Mouse (Mus musculus) embryonic facial prominence, embryonic 14.5 days (tissue): ENCODE measurements around the gene Ephx3. TPM values are rescaled to one million over a fixed set of nuclear protein-coding genes. Genes with fewer than 3 reads are reported as not detected.

ENCODE experiments used
- ATAC-seq: fragments of 200-750 bp; cut with Nextera tagmentation; 2 replicates; pipeline ENCODE4 v1.8.0; 2017; ENCODE audit warnings: low read depth, moderate number of reproducible peaks, moderate TSS enrichment
- DNase-seq: peaks from one replicate; pipeline ENCODE4 v3.0.0-alpha.2; 2015; ENCODE audit warnings: low spot score
- H3K27ac ChIP-seq: fragments of 300-500 bp; sonication (generic); replicated peaks from 2 replicates; pipeline ENCODE4 v1.5.1; 2014; ENCODE audit warnings: low read depth, mild to moderate bottlenecking, low read length, moderate library complexity
- H3K27me3 ChIP-seq: fragments of 300-500 bp; sonication (generic); replicated peaks from 2 replicates; pipeline ENCODE4 v1.6.1; 2014; ENCODE audit warnings: low read length; ENCODE audit not compliant: control insufficient read depth, insufficient read depth
- H3K36me3 ChIP-seq: fragments of 300-500 bp; sonication (generic); 2 replicates; pipeline ENCODE4 v1.6.1; 2014; ENCODE audit warnings: low read length, mixed read lengths; ENCODE audit not compliant: control insufficient read depth, insufficient read depth
- H3K4me1 ChIP-seq: fragments of 300-500 bp; sonication (generic); 2 replicates; pipeline ENCODE4 v1.6.1; 2014; ENCODE audit warnings: antibody characterized with exemption, low read length; ENCODE audit not compliant: control insufficient read depth, insufficient read depth
- H3K4me2 ChIP-seq: fragments of 300-500 bp; sonication (generic); 2 replicates; pipeline ENCODE4 v1.6.1; 2014; ENCODE audit warnings: low read depth, mild to moderate bottlenecking, low read length, moderate library complexity, mixed read lengths
- H3K4me3 ChIP-seq: fragments of 300-500 bp; sonication (generic); 2 replicates; pipeline ENCODE4 v1.5.1; 2014; ENCODE audit warnings: low read depth, mild to moderate bottlenecking, low read length
- H3K9ac ChIP-seq: fragments of 300-500 bp; sonication (generic); 2 replicates; pipeline ENCODE4 v1.6.1; 2014; ENCODE audit warnings: low read depth, mild to moderate bottlenecking, low read length, moderate library complexity, mixed read lengths
- H3K9me3 ChIP-seq: fragments of 300-500 bp; sonication (generic); 2 replicates; pipeline ENCODE4 v1.6.1; 2016; ENCODE audit warnings: low read length; ENCODE audit not compliant: control insufficient read depth
- WGBS: fragments of 180-500 bp; shearing (Covaris S2); extraction: QIAGEN DNeasy Blood & Tissue Kit; methylation state at CpG from one replicate; pipeline ENCODE4 v1.1.7; 2014; 5-methylcytosine and 5-hydroxymethylcytosine counted together
- polyA plus RNA-seq: library from polyadenylated mRNA; unstranded; fragments of >200 nt; fragmentation: Nextera tagmentation; extraction: Ambion mirVana; gene quantifications from 2 replicates; pipeline ENCODE4 v1.2.1, GENCODE M21; 2014

Gene Ephx3
- polyA plus RNA-seq, 1 experiment from 2014 or later = 2.6 TPM

- peaks cover 6% of the 10 kb centered on the region; the same call in 1 of the 2 replicates for H3K4me1 ChIP-seq
- H3K27ac ChIP-seq = no peak overlapping the region
- ATAC-seq (no peak), DNase-seq (no peak)
- no peaks in the 10 kb centered on the region for H3K9me3 ChIP-seq
- H3K27me3 ChIP-seq = 0 out of 2 replicates have a peak, but pooled peaks cover 16% of the 10 kb centered on the region
- H3K4me2 ChIP-seq = no peak overlapping the region
- H3K36me3 ChIP-seq = peaks cover 29% of the 10 kb centered on the region
- H3K4me3 ChIP-seq = no peak overlapping the region
- 76% methylated on average over 5 of the region's 5 CpGs for WGBS
- H3K9ac ChIP-seq = no peak overlapping the region
These were observed 3.7 kb upstream of the Ephx3 start for GRCm38 (mm10) chr17:32193010-32193409.

GRCm38 (mm10) chr17:32189850-32190249 lies 501 bp upstream of the Ephx3 start:
- Histone ChIP-seq H3K4me2 (peak overlapping the region; percentile 73), H3K4me3 (peak overlapping the region; percentile 41)
- ATAC-seq = no peak

DNA sequence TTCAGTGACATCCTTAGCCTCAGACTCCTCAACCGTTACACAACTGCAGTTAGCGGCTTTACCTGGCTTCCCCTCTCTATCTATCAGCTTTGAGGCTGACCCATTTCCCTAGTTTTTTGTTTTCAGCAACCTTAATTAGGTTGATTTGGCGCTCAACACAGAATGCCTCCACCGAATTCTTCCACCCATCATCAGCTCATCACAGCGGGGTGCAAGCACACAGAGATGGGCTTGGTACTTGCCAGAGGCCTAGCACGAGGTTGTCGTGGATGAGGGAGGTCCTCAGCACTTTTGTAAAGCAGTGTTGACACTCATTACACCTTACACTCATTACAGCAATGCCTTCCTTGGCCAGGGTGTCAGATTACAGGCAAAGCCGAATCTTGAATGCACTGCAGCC lies 6.3 kb downstream of the Ephx3 start:
- DNase-seq (no peak), ATAC-seq (no peak)
- no peaks in the 10 kb centered on the region for H3K4me1 ChIP-seq
- H3K9me3 ChIP-seq = no peaks in the 10 kb centered on the region
- H3K9ac ChIP-seq = no peak overlapping the region
- H3K27me3 ChIP-seq = no peaks in the 10 kb centered on the region
- H3K36me3 ChIP-seq = no peaks in the 10 kb centered on the region
- H3K4me2 ChIP-seq = no peak overlapping the region
- H3K4me3 ChIP-seq = no peak overlapping the region
- 30% methylated on average over 8 of the region's 8 CpGs for WGBS
- no peak overlapping the region for H3K27ac ChIP-seq

More at GRCm38 (mm10) chr17:32189850-32190249, 501 bp upstream of the Ephx3 start:
- Histone ChIP-seq H3K36me3 (no peaks in the 10 kb centered on the region), H3K27ac (no peak overlapping the region), H3K27me3 (0 out of 2 replicates have a peak, but pooled peaks cover 16% of the 10 kb centered on the region), H3K4me1 (peaks cover 6% of the 10 kb centered on the region; the same call in 1 of the 2 replicates), H3K9me3 (no peaks in the 10 kb centered on the region), H3K9ac (no peak overlapping the region)
- DNase-seq = no peak
- whole genome bisulfite sequencing = 10% methylated on average over 5 of the region's 5 CpGs

DNA sequence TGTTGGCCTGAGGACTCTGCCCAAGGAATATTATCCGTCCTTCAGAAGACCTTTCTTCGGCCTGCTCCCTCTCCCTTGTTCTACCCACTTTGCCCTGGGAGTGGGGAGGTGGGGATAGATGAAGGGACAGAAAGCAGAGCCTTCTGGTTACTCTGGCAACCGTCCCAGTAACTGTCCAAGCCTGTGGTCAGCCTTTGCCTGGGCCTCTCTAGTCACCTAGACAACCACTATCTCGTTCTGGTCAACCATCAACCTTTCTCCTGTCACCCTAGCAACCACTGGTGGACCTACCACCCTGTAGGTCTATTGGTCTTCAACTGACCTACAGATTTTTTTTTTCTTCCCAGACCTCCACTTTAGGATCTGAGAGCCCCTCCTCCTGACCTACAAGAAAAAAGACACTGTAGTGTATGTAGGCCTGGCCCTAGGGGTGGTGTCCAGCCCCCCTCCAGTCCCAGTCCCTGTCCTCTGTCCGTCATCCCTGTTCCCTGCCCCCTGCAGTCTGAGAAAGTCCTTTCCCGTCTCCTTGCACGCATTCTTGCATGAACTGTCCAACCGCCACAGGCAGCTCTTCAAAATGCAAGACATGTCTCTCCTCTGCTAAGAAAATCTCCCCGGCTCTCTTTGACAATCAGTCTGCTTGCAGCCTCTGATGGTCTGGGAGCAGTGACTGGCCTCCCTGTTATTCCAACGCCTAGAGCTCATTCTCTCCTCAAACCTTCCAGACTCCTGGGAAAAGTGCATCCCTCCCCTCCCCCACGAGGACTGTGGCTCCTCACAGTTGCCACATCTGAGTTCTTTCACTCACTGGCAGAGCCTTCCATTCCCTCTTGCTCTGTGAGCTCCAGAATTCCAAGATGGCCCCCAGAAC lies 9.5 kb downstream of the Ephx3 start:
- H3K4me2 ChIP-seq = no peak overlapping the region
- 55% methylated on average over 11 of the region's 11 CpGs for WGBS
- no peak overlapping the region for H3K4me3 ChIP-seq
- H3K4me1 ChIP-seq = no peaks in the 10 kb centered on the region
- DNase-seq (no peak), ATAC-seq (no peak)
- no peaks in the 10 kb centered on the region for H3K9me3 ChIP-seq
- no peaks in the 10 kb centered on the region for H3K27me3 ChIP-seq
- H3K9ac ChIP-seq = no peak overlapping the region
- H3K36me3 ChIP-seq = no peaks in the 10 kb centered on the region
- H3K27ac ChIP-seq = no peak overlapping the region

GRCm38 (mm10) chr17:32176919-32177318 lies 12.4 kb downstream of the Ephx3 start:
- H3K4me1 ChIP-seq = no peaks in the 10 kb centered on the region
- ATAC-seq (no peak), DNase-seq (no peak)
- H3K9ac ChIP-seq = no peak overlapping the region
- no peak overlapping the region for H3K27ac ChIP-seq
- H3K36me3 ChIP-seq = no peaks in the 10 kb centered on the region
- no peaks in the 10 kb centered on the region for H3K27me3 ChIP-seq
- H3K9me3 ChIP-seq = no peaks in the 10 kb centered on the region
- no peak overlapping the region for H3K4me2 ChIP-seq
- WGBS = 90% methylated on average over 4 of the region's 4 CpGs
- no peak overlapping the region for H3K4me3 ChIP-seq

- Histone ChIP-seq H3K27me3 (no peaks in the 10 kb centered on the region), H3K4me3 (no peak overlapping the region), H3K4me2 (no peak overlapping the region), H3K36me3 (no peaks in the 10 kb centered on the region), H3K9me3 (no peaks in the 10 kb centered on the region), H3K9ac (no peak overlapping the region), H3K4me1 (no peaks in the 10 kb centered on the region), H3K27ac (no peak overlapping the region)
- WGBS = 54% methylated on average over 7 of the region's 7 CpGs
- ATAC-seq (0 out of 2 replicates have a peak, but pooled peaks have one; percentile 44), DNase-seq (no peak)
These were observed 16.2 kb downstream of the Ephx3 start for GRCm38 (mm10) chr17:32173166-32173565.

- no peak overlapping the region for H3K27ac ChIP-seq
- no peak for ATAC-seq
These were observed 16.9 kb downstream of the Ephx3 start for GRCm38 (mm10) chr17:32172485-32172884.

GRCm38 (mm10) chr17:32169518-32170225 lies 19.7 kb downstream of the Ephx3 start:
- no peak overlapping the region for H3K4me2 ChIP-seq

More at GRCm38 (mm10) chr17:32172485-32172884, 16.9 kb downstream of the Ephx3 start:
- WGBS = 79% methylated on average over 2 of the region's 2 CpGs
- H3K27me3 ChIP-seq = no peaks in the 10 kb centered on the region
- no peak overlapping the region for H3K9ac ChIP-seq
- H3K36me3 ChIP-seq = no peaks in the 10 kb centered on the region
- no peak overlapping the region for H3K4me2 ChIP-seq
- no peak overlapping the region for H3K4me3 ChIP-seq
- H3K4me1 ChIP-seq = no peaks in the 10 kb centered on the region
- no peak for DNase-seq
- no peaks in the 10 kb centered on the region for H3K9me3 ChIP-seq

More at GRCm38 (mm10) chr17:32169518-32170225, 19.7 kb downstream of the Ephx3 start:
- Histone ChIP-seq H3K27ac (no peak overlapping the region), H3K4me3 (no peak overlapping the region), H3K4me1 (no peaks in the 10 kb centered on the region; the same call in 1 of the 2 replicates), H3K9ac (no peak overlapping the region), H3K9me3 (no peaks in the 10 kb centered on the region), H3K27me3 (no peaks in the 10 kb centered on the region), H3K36me3 (no peaks in the 10 kb centered on the region)
- DNase-seq = peak; percentile 49
- ATAC-seq = no peak
- WGBS = 66% methylated on average over 4 of the region's 4 CpGs
